Mouse (Mus musculus): ENCODE results near the gene Gpx6.

The Gpx6 gene

GRCm38 (mm10) chr13:21311926-21312325, at the start of gene Gpx6:
Gene Gpx6, plus strand, starts transcription at chr13:21312125.
- in situ Hi-C loops (cut with MboI, MseI), result no loop called here

DNA sequence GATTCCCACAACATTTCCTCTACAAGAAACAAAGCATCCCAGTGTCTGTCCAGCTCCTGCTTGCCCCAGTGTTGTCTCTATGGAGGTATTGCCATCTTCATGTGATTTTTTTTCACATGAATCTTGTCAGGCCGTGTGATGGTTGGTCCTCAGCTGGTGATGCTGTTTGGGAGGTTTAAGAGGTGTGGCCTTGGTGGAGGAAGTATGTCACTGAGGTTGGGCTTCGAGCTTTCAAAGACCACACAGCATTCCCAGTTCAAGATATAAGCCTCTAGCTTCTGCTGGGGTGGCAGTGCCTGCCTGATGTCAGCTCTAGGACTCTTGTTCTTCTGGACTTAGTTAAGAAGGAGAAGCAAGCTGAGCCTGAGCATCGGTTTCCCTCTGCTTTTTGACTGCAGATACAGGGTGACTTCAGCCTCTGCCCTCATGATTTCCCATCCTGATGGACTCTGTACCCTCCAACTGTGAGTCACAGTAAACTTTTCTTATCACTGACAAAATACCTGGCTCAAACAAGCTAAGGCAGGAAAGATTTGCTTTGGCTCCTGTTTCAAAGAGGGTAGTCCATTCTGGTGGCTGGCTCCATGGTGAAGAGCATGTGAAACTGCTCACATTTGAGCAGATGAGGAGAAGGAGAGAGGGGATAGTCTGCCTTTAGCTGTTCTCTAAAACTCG, 49.0 kb upstream of the Gpx6 start:
- in situ Hi-C loops (cut with MboI, MseI), result no loop called here

DNA sequence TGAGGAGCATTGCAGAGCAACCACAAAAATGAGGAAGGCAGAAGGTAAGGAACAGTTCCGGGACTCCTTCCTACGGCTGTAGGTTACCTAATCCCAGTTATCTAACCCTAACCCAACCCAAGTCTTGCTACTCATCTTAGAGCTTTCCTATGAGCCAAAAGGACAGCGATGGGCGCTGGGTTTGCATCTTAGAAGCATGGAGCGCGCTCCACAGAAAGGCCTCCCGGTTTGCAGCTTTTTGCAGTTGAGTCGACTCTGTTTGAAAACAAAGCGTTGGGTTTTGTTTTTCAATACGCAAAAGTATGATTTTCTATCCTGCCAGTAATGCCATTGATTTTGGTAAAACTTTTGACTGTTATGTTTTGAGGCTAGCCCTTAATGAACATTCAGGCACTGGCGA, 48.0 kb upstream of the Gpx6 start:
- in situ Hi-C loops (cut with MboI, MseI), result no loop called here

DNA sequence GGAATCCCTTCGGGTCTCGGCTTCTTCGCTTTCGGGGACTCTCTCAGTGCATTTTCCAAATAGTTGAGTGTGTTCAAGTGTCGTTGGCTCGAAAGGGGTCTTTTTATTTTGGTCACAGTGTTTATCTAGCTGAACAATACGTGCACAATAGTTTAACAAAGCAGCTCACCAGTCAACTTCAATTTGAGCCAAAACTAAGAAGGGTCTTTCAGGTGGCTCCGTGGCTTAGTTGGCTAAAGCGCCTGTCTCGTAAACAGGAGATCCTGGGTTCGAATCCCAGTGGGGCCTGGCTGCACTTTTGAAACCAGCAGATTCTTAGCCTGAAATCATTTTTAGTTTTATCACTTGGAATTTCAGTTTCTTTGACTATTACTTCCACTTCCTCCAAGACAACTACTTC, 47.6 kb upstream of the Gpx6 start:
- in situ Hi-C loops (cut with MboI, MseI), result no loop called here

DNA sequence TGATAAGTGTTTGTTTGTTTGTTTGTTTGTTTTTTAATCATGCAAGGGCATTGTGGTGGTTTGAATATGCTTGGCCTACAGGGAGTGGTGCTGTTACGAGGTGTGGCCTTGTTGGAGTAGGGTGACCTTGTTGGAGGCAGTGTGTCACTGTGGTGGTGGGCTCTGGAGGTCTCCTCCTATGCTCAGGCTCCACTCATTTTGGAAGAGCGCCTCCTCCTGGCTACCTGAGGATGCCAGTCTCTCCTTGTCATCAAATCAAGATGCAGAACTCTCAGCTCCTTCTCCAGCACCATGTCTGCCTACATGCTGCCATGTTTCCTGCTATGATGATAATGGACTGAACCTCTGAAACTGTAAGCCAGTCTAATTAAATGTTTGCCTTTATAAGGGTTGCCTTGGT, 46.2 kb upstream of the Gpx6 start:
- in situ Hi-C loops (cut with MboI, MseI), result no loop called here

DNA sequence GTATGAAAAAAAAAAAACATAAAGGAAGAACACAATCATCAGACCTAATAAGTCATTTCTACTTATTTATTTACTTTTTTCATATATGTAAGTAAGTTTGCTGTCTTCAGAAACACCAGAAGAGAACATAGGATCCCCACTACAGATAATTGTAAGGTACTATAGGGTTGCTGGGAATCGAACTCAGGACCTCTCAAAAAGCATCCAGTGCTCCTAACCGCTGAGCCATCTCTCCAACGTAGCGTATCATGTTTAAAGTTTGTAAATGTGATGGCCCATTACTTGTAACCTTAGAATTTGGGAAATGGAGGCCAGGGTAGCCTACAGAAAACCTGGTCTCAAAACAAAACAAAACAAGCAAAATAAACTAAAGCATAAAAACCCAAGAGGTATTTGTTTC, 44.4 kb upstream of the Gpx6 start:
- in situ Hi-C loops (cut with MboI, MseI), result no loop called here

GRCm38 (mm10) chr13:21268262-21268661, 43.7 kb upstream of the Gpx6 start:
- in situ Hi-C loops (cut with MboI, MseI), result no loop called here

- in situ Hi-C loops (cut with MboI, MseI), result loop anchor here (5.0 kb wide), 1 partner anchor 98 kb away; the partner anchor contains the start of gene Trim27
These were observed 36.7 kb upstream of the Gpx6 start for GRCm38 (mm10) chr13:21275021-21275814.

DNA sequence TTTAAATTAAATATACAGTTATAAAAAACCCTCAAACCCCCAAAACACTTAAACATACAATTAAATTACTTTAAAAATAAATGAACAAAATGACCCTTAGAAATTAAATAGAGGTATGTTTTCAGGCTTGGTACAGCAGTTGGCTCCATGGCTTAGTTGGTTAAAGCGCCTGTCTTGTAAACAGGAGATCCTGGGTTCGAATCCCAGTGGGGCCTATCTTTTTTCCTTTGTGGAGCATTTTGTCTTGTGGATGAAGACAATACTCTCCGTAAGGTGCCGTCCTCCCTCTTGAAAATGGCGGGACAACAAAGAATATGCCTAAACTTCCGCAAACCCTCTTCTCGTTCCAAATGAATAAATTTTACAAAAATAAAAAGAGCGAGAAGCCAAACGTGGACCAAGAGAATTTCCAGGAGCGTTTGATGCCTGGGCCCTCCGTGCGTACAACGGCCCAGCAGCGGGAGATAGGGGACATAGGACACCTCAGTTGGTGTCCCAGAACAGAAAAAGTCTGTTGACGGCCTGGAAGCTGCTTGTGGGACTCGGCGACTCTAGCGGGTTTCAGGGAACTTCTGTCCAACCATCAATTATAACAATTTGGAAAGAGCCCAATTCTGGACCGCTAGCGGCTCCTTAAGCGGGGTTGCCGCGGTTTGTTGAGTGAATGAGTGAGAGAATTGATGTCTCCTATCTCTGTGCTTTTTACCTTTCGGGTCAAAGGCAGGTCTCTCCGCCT, 35.9 kb upstream of the Gpx6 start:
- in situ Hi-C loops (cut with MboI, MseI), result loop anchor here (5.0 kb wide), 1 partner anchor 99 kb away; the partner anchor contains the start of gene Trim27

GRCm38 (mm10) chr13:21276551-21276950, 35.4 kb upstream of the Gpx6 start:
- in situ Hi-C loops (cut with MboI, MseI), result loop anchor here (5.0 kb wide), 1 partner anchor 99 kb away; the partner anchor contains the start of gene Trim27

DNA sequence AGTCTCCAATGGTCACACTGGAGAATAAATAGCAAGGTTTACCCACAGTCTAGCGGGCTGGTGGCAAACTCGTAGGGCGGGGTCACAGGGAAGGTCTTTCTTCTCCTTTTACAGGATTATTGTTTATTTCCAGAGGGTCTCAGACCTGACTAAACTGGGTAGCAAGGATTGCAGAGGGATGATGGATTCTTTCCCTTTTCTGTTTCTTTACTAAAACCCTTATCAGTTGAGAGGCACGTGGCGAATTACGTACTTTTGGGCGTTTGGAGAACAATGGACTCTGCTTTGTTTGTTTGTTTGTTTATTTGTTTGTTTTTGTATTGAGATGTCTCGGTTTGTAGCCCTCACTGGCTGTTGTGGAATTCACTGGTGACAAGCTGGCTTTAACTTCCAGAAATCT, 32.8 kb upstream of the Gpx6 start:
- in situ Hi-C loops (cut with MboI, MseI), result loop anchor here (5.0 kb wide), 1 partner anchor 102 kb away; the partner anchor contains the start of gene Trim27

DNA sequence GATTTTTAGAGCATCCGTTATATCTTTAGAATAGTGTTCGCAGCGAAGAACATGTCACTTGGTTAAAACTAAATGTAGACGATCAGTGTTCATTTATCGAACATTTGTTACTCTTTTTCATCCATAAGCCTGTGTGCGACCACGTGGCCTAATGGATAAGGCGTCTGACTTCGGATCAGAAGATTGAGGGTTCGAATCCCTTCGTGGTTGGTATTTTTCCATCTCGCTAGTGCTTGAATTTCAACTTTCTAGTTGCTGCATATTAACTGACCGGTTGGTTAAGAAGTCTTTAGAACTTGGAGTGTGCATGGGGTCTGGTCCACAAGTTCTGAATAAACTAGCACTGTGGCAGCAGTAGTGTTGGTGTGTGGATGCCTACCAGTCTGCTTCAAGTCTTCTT, 32.4 kb upstream of the Gpx6 start:
- in situ Hi-C loops (cut with MboI, MseI), result loop anchor here (5.0 kb wide), 1 partner anchor 102 kb away; the partner anchor contains the start of gene Trim27

DNA sequence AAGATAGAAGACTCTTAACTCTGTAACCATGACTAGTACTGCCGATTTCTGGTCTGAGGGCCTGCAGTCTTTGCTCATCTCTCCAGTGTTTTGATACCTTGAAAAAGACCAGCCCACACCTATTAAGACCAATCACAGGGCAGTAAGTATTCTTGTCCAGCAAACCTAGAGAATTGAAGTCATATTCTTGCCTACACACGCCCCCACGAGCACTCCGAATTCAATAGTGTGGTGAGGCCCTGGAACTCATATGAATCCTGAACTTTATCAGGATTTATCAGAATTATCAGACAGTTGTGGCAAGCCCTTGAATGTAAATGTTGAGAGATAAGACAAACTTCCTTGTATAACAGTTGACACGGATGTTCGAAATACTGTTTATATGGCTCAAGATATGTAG, 19.3 kb upstream of the Gpx6 start, which contains the start of gene Gpx5:
Gpx5 (minus strand) TSS at position 101 of the 400 bp plus-strand sequence.
- in situ Hi-C loops (cut with MboI, MseI), result no loop called here

- in situ Hi-C loops (cut with MboI, MseI), result loop anchor here (5.0 kb wide), 1 partner anchor 59 kb away; no protein-coding TSS in a partner anchor
These were observed 13.4 kb upstream of the Gpx6 start for GRCm38 (mm10) chr13:21298557-21298956.

DNA sequence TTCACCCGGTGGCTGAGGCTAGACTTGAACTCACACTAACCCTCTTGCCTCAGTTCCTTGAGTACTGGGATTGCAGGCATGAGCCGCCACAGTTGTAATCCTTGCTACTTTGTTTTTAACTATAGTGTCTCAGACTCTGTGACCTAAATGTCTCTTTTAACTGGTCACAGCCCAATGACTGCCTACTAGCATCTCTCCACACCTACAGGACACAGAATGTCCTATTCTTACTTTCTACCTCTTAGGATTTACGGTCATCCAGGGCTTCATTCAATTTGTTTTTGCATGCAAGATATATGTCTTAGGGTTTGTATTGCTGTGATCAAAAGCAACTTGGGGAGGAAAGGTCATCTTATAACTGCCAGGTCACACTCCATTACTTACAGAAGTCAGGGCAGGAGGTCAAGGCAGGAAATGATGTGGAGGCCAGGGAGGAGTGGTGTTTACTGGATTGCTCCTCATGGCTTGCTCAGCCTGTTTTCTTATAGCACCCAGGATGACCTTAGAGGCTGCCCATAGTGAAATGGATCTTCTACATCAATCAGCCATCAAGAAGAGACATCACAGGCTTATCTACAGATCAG, 7.3 kb upstream of the Gpx6 start:
- in situ Hi-C loops (cut with MboI, MseI), result no loop called here

DNA sequence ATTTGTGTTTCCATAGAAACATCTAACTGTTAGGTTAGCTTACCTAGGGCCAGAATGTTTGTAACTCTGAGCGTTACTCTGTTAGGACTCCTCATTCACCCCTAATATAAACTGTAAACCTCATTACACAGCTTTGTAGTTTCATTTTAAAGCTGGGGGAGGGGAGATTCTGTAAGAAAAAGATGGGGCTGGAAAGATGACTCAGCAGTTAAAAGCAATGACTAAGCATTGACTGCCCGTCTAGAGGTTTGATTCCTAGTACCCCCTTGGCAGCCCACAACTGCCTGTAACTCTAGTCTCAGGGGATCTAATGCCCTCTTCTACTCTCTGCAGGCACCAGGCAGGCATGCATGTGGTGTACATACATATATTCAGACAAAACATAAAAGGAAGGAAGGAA, 2.1 kb upstream of the Gpx6 start:
- in situ Hi-C loops (cut with MboI, MseI), result no loop called here

GRCm38 (mm10) chr13:21312854-21313253, 929 bp downstream of the Gpx6 start:
- in situ Hi-C loops (cut with MboI, MseI), result no loop called here

DNA sequence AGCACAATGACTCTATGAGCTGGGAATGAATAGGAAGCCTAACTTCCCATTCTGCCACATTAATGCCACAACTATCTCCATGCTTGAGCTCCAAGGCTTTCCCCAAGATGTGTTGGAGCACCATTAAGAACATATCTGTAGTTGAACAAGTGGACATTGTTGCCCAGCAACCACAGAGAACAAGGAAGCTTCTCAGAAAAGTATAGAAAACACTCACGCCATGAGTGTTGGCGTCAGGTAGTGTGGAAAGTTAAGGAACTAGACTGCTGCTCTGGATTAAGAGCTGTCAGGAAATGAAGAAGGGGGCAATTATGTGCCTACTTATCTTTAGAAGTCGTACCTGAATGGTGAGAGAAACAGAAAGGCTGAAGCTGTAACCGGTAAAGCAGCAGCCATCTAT, 2.0 kb downstream of the Gpx6 start:
- in situ Hi-C loops (cut with MboI, MseI), result no loop called here

GRCm38 (mm10) chr13:21320262-21320661, 8.3 kb downstream of the Gpx6 start:
- in situ Hi-C loops (cut with MboI, MseI), result no loop called here

DNA sequence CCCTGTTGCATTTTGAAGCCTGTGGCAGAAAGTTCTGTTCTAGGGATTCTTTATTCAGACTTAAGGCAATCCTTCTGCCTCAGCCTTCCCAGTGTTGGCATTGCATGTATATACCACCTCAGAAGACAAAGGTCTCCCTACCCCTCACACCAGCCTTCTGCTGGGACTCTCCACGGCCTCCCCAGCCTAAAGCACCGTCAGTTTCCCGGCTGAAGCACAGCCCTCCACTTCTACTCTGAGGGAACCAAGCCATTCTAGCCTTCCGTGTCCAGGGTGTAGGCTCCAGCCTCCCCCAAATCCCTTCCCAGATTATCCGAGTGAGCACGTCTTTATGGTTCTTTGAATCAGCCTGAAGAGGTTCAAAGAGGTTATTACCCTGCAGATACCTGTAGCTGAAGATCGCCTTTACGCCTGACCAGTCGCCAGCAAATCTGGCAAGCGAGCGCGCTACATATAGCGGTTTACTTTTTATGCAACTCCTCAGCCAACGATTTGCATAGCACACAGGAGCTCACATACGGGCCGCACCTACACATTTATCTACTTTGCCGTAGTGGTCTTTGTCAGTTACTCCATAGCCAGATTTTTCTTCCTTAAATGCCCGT, 10.1 kb downstream of the Gpx6 start:
- in situ Hi-C loops (cut with MboI, MseI), result no loop called here
